Comparison of ENCODE assay signal across 8 mouse cellular contexts in the genomic region with DNA sequence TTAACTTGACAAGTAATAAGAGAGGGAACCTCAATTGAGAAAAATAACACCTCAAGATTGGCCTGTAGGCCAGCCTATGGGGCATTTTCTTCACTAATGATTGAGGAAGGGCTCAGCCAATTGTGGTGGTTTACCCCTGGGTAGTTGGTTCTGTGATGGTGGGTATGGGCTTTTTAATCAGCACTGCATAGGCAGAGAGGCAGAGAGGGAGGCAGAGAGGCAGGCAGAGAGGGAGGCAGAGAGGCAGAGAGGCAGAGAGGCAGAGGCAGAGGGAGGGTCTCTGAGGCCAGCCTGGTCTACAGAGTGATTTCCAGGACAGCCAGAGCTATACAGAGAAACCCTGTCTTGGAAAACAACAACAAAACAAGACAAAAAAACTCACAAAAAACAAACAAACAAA. TPM values are rescaled to one million over a fixed set of nuclear protein-coding genes. Genes with fewer than 3 reads are reported as not detected.
DNase-seq lines count a peak whose midpoint lies in the region; ATAC-seq and TF ChIP-seq lines count a peak whose summit lies in the region.

No protein-coding gene starts in this region.

- intact Hi-C loops in gastrocnemius, adult 2 months (cut with DNase I) = no loop called here

- H3K9ac ChIP-seq in neural tube, embryonic 11.5 days (ENCODE audit: low read length) = no peak overlapping the region
- H3K9ac ChIP-seq in hindbrain, postnatal 0 days (replicated peaks; ENCODE audit: low read length) = 0 out of 2 replicates have a peak overlapping the region, but pooled peaks have one; percentile 17
- H3K9ac ChIP-seq in midbrain, embryonic 16.5 days (ENCODE audit: low read depth, low read length) = 0 out of 2 replicates have a peak overlapping the region, but pooled peaks have one; percentile 4

- H3K4me3 ChIP-seq in gastrocnemius, adult 2 months = peak overlapping the region; percentile 91
- peak overlapping the region; percentile 91; the same call in 1 of the 2 replicates for H3K4me3 ChIP-seq in neural tube, embryonic 11.5 days (ENCODE audit: low read depth, low read length)
- peak overlapping the region; percentile 93 for H3K4me3 ChIP-seq in hindbrain, postnatal 0 days (ENCODE audit: low read length)
- 0 out of 2 replicates have a peak overlapping the region, but pooled peaks have one; percentile 66 for H3K4me3 ChIP-seq in midbrain, embryonic 16.5 days (ENCODE audit: low read depth, low read length)

- H3K27ac ChIP-seq in gastrocnemius, adult 2 months = no peak overlapping the region
- H3K27ac ChIP-seq in neural tube, embryonic 11.5 days (ENCODE audit: low read depth, low read length) = no peak overlapping the region
- H3K27ac ChIP-seq in hindbrain, postnatal 0 days = no peak overlapping the region
- H3K27ac ChIP-seq in midbrain, embryonic 16.5 days (ENCODE audit: low read length) = no peak overlapping the region

- DNase-seq in gastrocnemius, adult 2 months = peak; percentile 30
- no peak for DNase-seq in gastrocnemius, adult 18-20 months (ENCODE audit: low spot score)
- DNase-seq in neural tube, embryonic 11.5 days (ENCODE audit: low spot score) = no peak
- no peak for DNase-seq in neural tube, embryonic 10.5 days (ENCODE audit: extremely low spot score, low spot score)
- DNase-seq in hindbrain, postnatal 0 days (ENCODE audit: low spot score) = no peak
- no peak for DNase-seq in right cerebral cortex, postnatal 10 days (ENCODE audit: low spot score in 2 of 2)
- DNase-seq in cerebellum, adult 11-12 months = no peak

- no peaks in the 10 kb centered on the region for H3K9me3 ChIP-seq in neural tube, embryonic 11.5 days (ENCODE audit: control insufficient read depth, low read length)
- H3K9me3 ChIP-seq in hindbrain, postnatal 0 days (ENCODE audit: low read length) = no peaks in the 10 kb centered on the region
- no peaks in the 10 kb centered on the region for H3K9me3 ChIP-seq in midbrain, embryonic 16.5 days (replicated peaks; ENCODE audit: control insufficient read depth, low read length, poor library complexity, severe bottlenecking)

- TF ChIP-seq CTCF in gastrocnemius, adult 2 months (IDR thresholded peaks at IDR 0.05) = no peak
- no peak for TF ChIP-seq CTCF in hindbrain, postnatal 0 days (IDR thresholded peaks at IDR 0.05; ENCODE audit: low read depth)

- H3K36me3 ChIP-seq in neural tube, embryonic 11.5 days (ENCODE audit: control insufficient read depth, insufficient read depth, low read length) = no peaks in the 10 kb centered on the region
- H3K36me3 ChIP-seq in hindbrain, postnatal 0 days (ENCODE audit: insufficient read depth, low read length) = no peaks in the 10 kb centered on the region
- H3K36me3 ChIP-seq in midbrain, embryonic 16.5 days (ENCODE audit: control insufficient read depth, insufficient read depth, low read length) = no peaks in the 10 kb centered on the region

- H3K27me3 ChIP-seq in neural tube, embryonic 11.5 days (ENCODE audit: control insufficient read depth, insufficient read depth, low read length) = no peaks in the 10 kb centered on the region
- H3K27me3 ChIP-seq in hindbrain, postnatal 0 days (ENCODE audit: insufficient read depth, low read length) = no peaks in the 10 kb centered on the region
- no peaks in the 10 kb centered on the region for H3K27me3 ChIP-seq in midbrain, embryonic 16.5 days (ENCODE audit: control insufficient read depth, insufficient read depth, low read depth, low read length)

- H3K4me2 ChIP-seq in neural tube, embryonic 11.5 days (ENCODE audit: low read depth) = no peak overlapping the region; the same call in 1 of the 2 replicates
- peak overlapping the region; percentile 86 for H3K4me2 ChIP-seq in hindbrain, postnatal 0 days (ENCODE audit: low read depth, low read length)
- peak overlapping the region; percentile 78 for H3K4me2 ChIP-seq in midbrain, embryonic 16.5 days (ENCODE audit: low read length)

- ATAC-seq in neural tube, embryonic 11.5 days (ENCODE audit: insufficient read depth, low FRiP score, low TSS enrichment) = no peak
- ATAC-seq in hindbrain, postnatal 0 days = no peak
- no peak for ATAC-seq in midbrain, embryonic 16.5 days

- H3K4me1 ChIP-seq in neural tube, embryonic 11.5 days (ENCODE audit: control insufficient read depth, insufficient read depth, low read length) = peaks cover 7% of the 10 kb centered on the region
- H3K4me1 ChIP-seq in hindbrain, postnatal 0 days (ENCODE audit: insufficient read depth, low read length) = peaks cover 13% of the 10 kb centered on the region
- H3K4me1 ChIP-seq in midbrain, embryonic 16.5 days (ENCODE audit: control insufficient read depth, insufficient read depth, low read length) = peaks cover 19% of the 10 kb centered on the region

RNA-seq across cellular contexts. Expression of gene Ube2q2, which starts 2.4 kb away (rescaled TPM):
- total RNA-seq in gastrocnemius, adult 2 months (2021) = 10 to 100 TPM; 31.9 to 41.0 TPM
- 10 to 100 TPM; 36.0 to 36.3 TPM for total RNA-seq in gastrocnemius, adult 18-20 months (2021)
- polyA plus RNA-seq in neural tube, embryonic 11.5 days (2014; fragmentation: Nextera tagmentation; extraction: Ambion mirVana) = 51.6 and 55.9 TPM in 2 replicates
- total RNA-seq in hindbrain, postnatal 0 days (2014; rRNA removed) = 23.5 and 24.7 TPM in 2 replicates
- 33.0 and 35.5 TPM in 2 replicates for polyA plus RNA-seq in hindbrain, postnatal 0 days (2015; fragmentation: Nextera tagmentation; extraction: Ambion mirVana)
- polyA plus RNA-seq in midbrain, embryonic 16.5 days (2015; fragmentation: Nextera tagmentation; extraction: Ambion mirVana) = 38.1 and 38.7 TPM in 2 replicates

RNA-seq across cellular contexts. Expression of gene Fbxo22, which starts 57.6 kb away (rescaled TPM):
- total RNA-seq in gastrocnemius, adult 2 months (2021) = 10 to 100 TPM; 19.5 to 22.0 TPM
- total RNA-seq in gastrocnemius, adult 18-20 months (2021) = 10 to 100 TPM; 19.7 to 21.1 TPM
- polyA plus RNA-seq in neural tube, embryonic 11.5 days (2014; fragmentation: Nextera tagmentation; extraction: Ambion mirVana) = 78.0 and 82.5 TPM in 2 replicates
- 55.2 and 58.3 TPM in 2 replicates for total RNA-seq in hindbrain, postnatal 0 days (2014; rRNA removed)
- 69.5 and 70.0 TPM in 2 replicates for polyA plus RNA-seq in hindbrain, postnatal 0 days (2015; fragmentation: Nextera tagmentation; extraction: Ambion mirVana)
- 85.9 and 89.9 TPM in 2 replicates for polyA plus RNA-seq in midbrain, embryonic 16.5 days (2015; fragmentation: Nextera tagmentation; extraction: Ambion mirVana)
